Comparison of ENCODE assay signal across 8 mouse cellular contexts in genomic region chr7:79466053-79466901, GRCm38 (mm10). TPM values are rescaled to one million over a fixed set of nuclear protein-coding genes. Genes with fewer than 3 reads are reported as not detected.
DNase-seq lines count a peak whose midpoint lies in the region; ATAC-seq lines count a peak whose summit lies in the region.

Gene Polg (minus strand): TSS chr7:79466362.

- H3K4me3 ChIP-seq in brown adipose tissue, adult 24 weeks (ENCODE audit: insufficient read depth, low read depth, low read length): peak within 1 kb of the TSS; percentile 73
- H3K4me3 ChIP-seq in heart, embryonic 13.5 days: peak within 1 kb of the TSS; percentile 84
- peak within 1 kb of the TSS; percentile 92 for H3K4me3 ChIP-seq in liver, embryonic 12.5 days
- H3K4me3 ChIP-seq in stomach, embryonic 15.5 days (replicated peaks): peak within 1 kb of the TSS; percentile 62

- H3K27ac ChIP-seq in brown adipose tissue, adult 24 weeks (replicated peaks; ENCODE audit: low read depth, low read length): peak within 1 kb of the TSS; percentile 69
- peak within 1 kb of the TSS; percentile 79 for H3K27ac ChIP-seq in heart, embryonic 13.5 days (replicated peaks)
- peak within 1 kb of the TSS; percentile 87 for H3K27ac ChIP-seq in liver, embryonic 12.5 days
- H3K27ac ChIP-seq in stomach, embryonic 15.5 days: peak within 1 kb of the TSS; percentile 86

- WGBS in heart, embryonic 13.5 days: under 1% methylated on average over 76 of the region's 76 CpGs
- under 1% methylated on average over 76 of the region's 76 CpGs for WGBS in liver, embryonic 12.5 days (ENCODE audit: insufficient replicate concordance)
- under 1% methylated on average over 71 of the region's 76 CpGs for WGBS in stomach, embryonic 15.5 days

- H3K36me3 ChIP-seq in heart, embryonic 13.5 days: peaks cover 25% of the 10 kb centered on the region
- peaks cover 29% of the 10 kb centered on the region for H3K36me3 ChIP-seq in liver, embryonic 12.5 days
- peaks cover 11% of the 10 kb centered on the region for H3K36me3 ChIP-seq in stomach, embryonic 15.5 days

- no peaks in the 10 kb centered on the region for H3K9me3 ChIP-seq in heart, embryonic 13.5 days
- no peaks in the 10 kb centered on the region for H3K9me3 ChIP-seq in liver, embryonic 12.5 days (replicated peaks)
- no peaks in the 10 kb centered on the region for H3K9me3 ChIP-seq in stomach, embryonic 15.5 days

- ATAC-seq in heart, embryonic 13.5 days (ENCODE audit: extremely low read depth, insufficient number of reproducible peaks, low FRiP score, low TSS enrichment): peak; percentile 94
- ATAC-seq in liver, embryonic 12.5 days: peak; percentile 93
- peak; percentile 96 for ATAC-seq in stomach, embryonic 15.5 days (ENCODE audit: insufficient read depth, low FRiP score, low read depth)

- H3K4me2 ChIP-seq in heart, embryonic 13.5 days: peak within 1 kb of the TSS; percentile 93
- peak within 1 kb of the TSS; percentile 97 for H3K4me2 ChIP-seq in liver, embryonic 12.5 days
- H3K4me2 ChIP-seq in stomach, embryonic 15.5 days: peak within 1 kb of the TSS; percentile 95

- peaks cover 10% of the 10 kb centered on the region; the same call in 1 of the 2 replicates for H3K27me3 ChIP-seq in heart, embryonic 13.5 days (replicated peaks)
- peaks cover 11% of the 10 kb centered on the region for H3K27me3 ChIP-seq in liver, embryonic 12.5 days (replicated peaks)
- no peaks in the 10 kb centered on the region for H3K27me3 ChIP-seq in stomach, embryonic 15.5 days (replicated peaks)

- peak; percentile 99 for DNase-seq in CD4-positive, CD25-positive, alpha-beta regulatory T cell, adult 2 months (ENCODE audit: low read depth, low spot score)
- peak; percentile 58 for DNase-seq in fat pad, adult 2 months (ENCODE audit: extremely low read depth, low read depth, low spot score)
- peak; percentile 98 for DNase-seq in kidney, postnatal 10 days
- DNase-seq in natural killer cell, adult 2 months (ENCODE audit: low spot score in 2 of 2): peak; percentile 98 to 99

- peaks cover 6% of the 10 kb centered on the region for H3K4me1 ChIP-seq in brown adipose tissue, adult 24 weeks (ENCODE audit: control insufficient read depth, insufficient read depth, insufficient read length, low read length)
- peaks cover 43% of the 10 kb centered on the region for H3K4me1 ChIP-seq in heart, embryonic 13.5 days
- H3K4me1 ChIP-seq in liver, embryonic 12.5 days: peaks cover 57% of the 10 kb centered on the region
- peaks cover 23% of the 10 kb centered on the region for H3K4me1 ChIP-seq in stomach, embryonic 15.5 days

- H3K9ac ChIP-seq in heart, embryonic 13.5 days: peak within 1 kb of the TSS; percentile 94
- H3K9ac ChIP-seq in liver, embryonic 12.5 days: peak within 1 kb of the TSS; percentile 96
- H3K9ac ChIP-seq in stomach, embryonic 15.5 days: peak within 1 kb of the TSS; percentile 54

RNA-seq across cellular contexts. Expression of gene Polg, which starts in this region (rescaled TPM):
- 29.1 and 31.6 TPM in 2 replicates for polyA plus RNA-seq in brown adipose tissue, adult 24 weeks (2012; ENCODE audit: insufficient read depth, insufficient read length, missing spikeins)
- 24.4 and 27.1 TPM in 2 replicates for polyA plus RNA-seq in heart, embryonic 13.5 days (2015; fragmentation: Nextera tagmentation; extraction: Ambion mirVana)
- polyA plus RNA-seq in liver, embryonic 12.5 days (2016; fragmentation: Nextera tagmentation; extraction: Ambion mirVana): 33.1 and 33.8 TPM in 2 replicates
- polyA plus RNA-seq in stomach, embryonic 15.5 days (2015; fragmentation: Nextera tagmentation; extraction: Ambion mirVana): 32.9 and 36.4 TPM in 2 replicates

Comparison
In these comparisons a context has a peak if more than half of its experiments do, and no peak if none do; other contexts are left out.
1. Peak in every context shown above with its lines: DNase-seq, ATAC-seq, H3K4me3 ChIP-seq and H3K27ac ChIP-seq.